Mouse (Mus musculus): ENCODE data around the gene Pde11a. TPM values are rescaled to one million over a fixed set of nuclear protein-coding genes. Genes with fewer than 3 reads are reported as not detected.

The Pde11a gene
- polyA plus RNA-seq, 2 experiments, result 0.33 to 0.58 TPM

DNA sequence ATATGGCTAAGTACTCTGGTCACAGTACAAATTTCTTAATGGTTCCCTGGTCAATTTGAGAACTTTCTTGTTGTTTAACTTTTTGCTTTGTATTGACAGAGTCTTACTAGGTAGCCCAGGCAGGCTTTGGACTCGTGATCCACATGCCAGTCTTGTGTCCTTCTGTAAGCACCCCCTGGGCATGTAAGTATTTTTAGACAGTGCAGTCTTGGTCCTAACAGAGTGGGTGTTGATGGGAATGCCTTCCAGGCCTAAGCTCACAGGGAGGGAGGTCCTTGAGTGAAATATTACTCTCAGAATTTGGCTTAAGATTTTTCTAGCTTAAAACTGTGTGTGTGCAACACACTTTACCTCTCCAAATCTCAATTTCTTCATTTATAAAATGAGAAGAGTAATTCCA, 153.4 kb downstream of the Pde11a start:
- H3K4me1 ChIP-seq (ENCODE audit: control insufficient read depth, insufficient read depth, low read length), result no peaks in the 10 kb centered on the region
- TF ChIP-seq POLR2A (IDR thresholded peaks at IDR 0.05; ENCODE audit: borderline replicate concordance, extremely low read depth, insufficient read depth, insufficient read length), result no peak
- no peak overlapping the region for H3K4me2 ChIP-seq (replicated peaks; ENCODE audit: low read depth, low read length, severe bottlenecking)
- H3K27ac ChIP-seq (replicated peaks; ENCODE audit: low read depth, low read length), result no peak overlapping the region
- 32% methylated on average over 1 of the region's 1 CpGs for WGBS
- H3K36me3 ChIP-seq (ENCODE audit: control insufficient read depth, insufficient read depth, low read length), result no peaks in the 10 kb centered on the region
- H3K4me3 ChIP-seq (replicated peaks; ENCODE audit: low read length), result no peak overlapping the region
- H3K9ac ChIP-seq (ENCODE audit: low read depth, low read length, severe bottlenecking), result no peak overlapping the region
- no peaks in the 10 kb centered on the region for H3K9me3 ChIP-seq (ENCODE audit: control insufficient read depth, low read length)
- H3K27me3 ChIP-seq (ENCODE audit: control insufficient read depth, insufficient read depth, low read length), result no peaks in the 10 kb centered on the region
- DNase-seq (ENCODE audit: low spot score), result no peak
- no peak for ATAC-seq (ENCODE audit: low FRiP score, low read depth)

- Histone ChIP-seq H3K9ac (ENCODE audit: low read depth, low read length, severe bottlenecking) (no peak overlapping the region), H3K36me3 (ENCODE audit: control insufficient read depth, insufficient read depth, low read length) (no peaks in the 10 kb centered on the region)
- WGBS, result 82% methylated on average over 4 of the region's 4 CpGs
Measured at GRCm38 (mm10) chr2:76162822-76163221, 175.8 kb downstream of the Pde11a start.

GRCm38 (mm10) chr2:76158973-76159372, 179.6 kb downstream of the Pde11a start:
- H3K4me2 ChIP-seq (replicated peaks; ENCODE audit: low read depth, low read length, severe bottlenecking), result no peak overlapping the region
- no peak for ATAC-seq (ENCODE audit: low FRiP score, low read depth)
- no peaks in the 10 kb centered on the region for H3K27me3 ChIP-seq (ENCODE audit: control insufficient read depth, insufficient read depth, low read length)
- H3K4me3 ChIP-seq (replicated peaks; ENCODE audit: low read length), result no peak overlapping the region
- no peaks in the 10 kb centered on the region for H3K4me1 ChIP-seq (ENCODE audit: control insufficient read depth, insufficient read depth, low read length)
- DNase-seq (ENCODE audit: low spot score), result no peak
- H3K27ac ChIP-seq (replicated peaks; ENCODE audit: low read depth, low read length), result no peak overlapping the region
- WGBS, result 45% methylated on average over 2 of the region's 2 CpGs
- no peaks in the 10 kb centered on the region for H3K36me3 ChIP-seq (ENCODE audit: control insufficient read depth, insufficient read depth, low read length)
- TF ChIP-seq POLR2A (IDR thresholded peaks at IDR 0.05; ENCODE audit: borderline replicate concordance, extremely low read depth, insufficient read depth, insufficient read length), result no peak
- no peak overlapping the region for H3K9ac ChIP-seq (ENCODE audit: low read depth, low read length, severe bottlenecking)
- H3K9me3 ChIP-seq (ENCODE audit: control insufficient read depth, low read length), result no peaks in the 10 kb centered on the region

More at GRCm38 (mm10) chr2:76162822-76163221, 175.8 kb downstream of the Pde11a start:
- Histone ChIP-seq H3K4me3 (replicated peaks; ENCODE audit: low read length) (no peak overlapping the region), H3K4me2 (replicated peaks; ENCODE audit: low read depth, low read length, severe bottlenecking) (no peak overlapping the region), H3K27me3 (ENCODE audit: control insufficient read depth, insufficient read depth, low read length) (no peaks in the 10 kb centered on the region), H3K9me3 (ENCODE audit: control insufficient read depth, low read length) (no peaks in the 10 kb centered on the region), H3K27ac (replicated peaks; ENCODE audit: low read depth, low read length) (no peak overlapping the region), H3K4me1 (ENCODE audit: control insufficient read depth, insufficient read depth, low read length) (no peaks in the 10 kb centered on the region)
- TF ChIP-seq POLR2A (IDR thresholded peaks at IDR 0.05; ENCODE audit: borderline replicate concordance, extremely low read depth, insufficient read depth, insufficient read length), result no peak
- DNase-seq (ENCODE audit: low spot score) (no peak), ATAC-seq (ENCODE audit: low FRiP score, low read depth) (no peak)

DNA sequence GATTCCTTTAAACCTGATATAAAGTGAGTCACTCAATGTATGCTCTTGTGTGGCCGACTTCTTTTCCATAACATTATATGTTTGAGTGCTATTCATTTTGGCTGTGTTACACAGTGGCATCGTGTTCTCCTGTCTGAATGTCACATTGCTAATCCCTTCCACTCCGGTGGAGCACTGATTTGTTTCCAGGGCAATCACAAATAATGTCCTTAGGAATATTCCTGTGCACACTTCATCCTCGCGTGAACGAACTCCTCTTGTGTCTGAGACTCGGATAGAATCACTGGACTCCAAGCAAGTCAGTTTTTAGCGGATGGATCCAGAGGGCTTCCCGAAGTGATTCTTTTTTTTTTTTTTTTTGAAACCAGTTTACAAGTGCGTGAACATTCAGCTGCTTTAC, 197.4 kb downstream of the Pde11a start:
- no peak for ATAC-seq (ENCODE audit: low FRiP score, low read depth)

DNA sequence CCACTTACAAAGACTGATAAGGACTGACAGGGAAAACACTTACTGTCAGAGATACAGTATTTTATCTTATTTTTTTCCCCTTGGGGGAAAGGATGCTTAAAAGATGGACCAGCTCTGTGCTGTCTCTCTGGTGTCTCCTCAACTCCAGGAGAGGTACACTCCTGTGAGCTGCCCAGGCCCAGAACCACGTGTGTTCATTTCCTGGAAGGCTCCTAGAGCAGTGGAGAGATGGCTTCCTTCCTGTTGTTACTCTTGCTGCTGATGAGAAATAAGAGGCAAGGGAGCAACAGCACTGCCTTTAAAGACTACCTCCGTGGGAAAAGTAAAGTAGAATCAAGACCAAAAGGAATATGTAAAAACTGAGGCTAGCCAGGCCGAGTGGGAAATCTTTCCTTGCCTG, 205.6 kb downstream of the Pde11a start:
- Histone ChIP-seq H3K4me2 (replicated peaks; ENCODE audit: low read depth, low read length, severe bottlenecking) (no peak overlapping the region), H3K27me3 (ENCODE audit: control insufficient read depth, insufficient read depth, low read length) (no peaks in the 10 kb centered on the region), H3K27ac (replicated peaks; ENCODE audit: low read depth, low read length) (no peak overlapping the region), H3K9ac (ENCODE audit: low read depth, low read length, severe bottlenecking) (no peak overlapping the region), H3K9me3 (ENCODE audit: control insufficient read depth, low read length) (no peaks in the 10 kb centered on the region), H3K4me1 (ENCODE audit: control insufficient read depth, insufficient read depth, low read length) (peaks cover 8% of the 10 kb centered on the region), H3K4me3 (replicated peaks; ENCODE audit: low read length) (no peak overlapping the region), H3K36me3 (ENCODE audit: control insufficient read depth, insufficient read depth, low read length) (no peaks in the 10 kb centered on the region)
- no peak for DNase-seq (ENCODE audit: low spot score)
- 50% methylated on average over 3 of the region's 3 CpGs for WGBS
- ATAC-seq (ENCODE audit: low FRiP score, low read depth), result no peak
- TF ChIP-seq POLR2A (IDR thresholded peaks at IDR 0.05; ENCODE audit: borderline replicate concordance, extremely low read depth, insufficient read depth, insufficient read length), result no peak

More for the DNA sequence above, 197.4 kb downstream of the Pde11a start:
- Histone ChIP-seq H3K4me3 (replicated peaks; ENCODE audit: low read length) (no peak overlapping the region), H3K4me2 (replicated peaks; ENCODE audit: low read depth, low read length, severe bottlenecking) (no peak overlapping the region), H3K4me1 (ENCODE audit: control insufficient read depth, insufficient read depth, low read length) (peaks cover 5% of the 10 kb centered on the region; the same call in 1 of the 2 replicates), H3K9ac (ENCODE audit: low read depth, low read length, severe bottlenecking) (no peak overlapping the region), H3K27me3 (ENCODE audit: control insufficient read depth, insufficient read depth, low read length) (no peaks in the 10 kb centered on the region), H3K36me3 (ENCODE audit: control insufficient read depth, insufficient read depth, low read length) (no peaks in the 10 kb centered on the region), H3K27ac (replicated peaks; ENCODE audit: low read depth, low read length) (no peak overlapping the region), H3K9me3 (ENCODE audit: control insufficient read depth, low read length) (no peaks in the 10 kb centered on the region)
- no peak for DNase-seq (ENCODE audit: low spot score)
- 87% methylated on average over 10 of the region's 10 CpGs for WGBS
- no peak for TF ChIP-seq POLR2A (IDR thresholded peaks at IDR 0.05; ENCODE audit: borderline replicate concordance, extremely low read depth, insufficient read depth, insufficient read length)
